25 mouse cellular contexts compared by ENCODE assay signal in genomic region chr9:72863773-72864172, GRCm38 (mm10). TPM values are rescaled to one million over a fixed set of nuclear protein-coding genes. Genes with fewer than 3 reads are reported as not detected.
A peak's percentile ranks its signal among the peaks of the same experiment; 100 is the strongest.
DNase-seq lines count a peak whose midpoint lies in the region; ATAC-seq and TF ChIP-seq lines count a peak whose summit lies in the region.
"Had no signal": no experiment of that assay in that cellular context is flagged by ENCODE, and none has a peak within 500 bp of the region (broad histone marks: within the 10 kb centered on the region; RNA-seq: fewer than 3 reads in every experiment).

No protein-coding gene starts in this region.

- 36% methylated on average over 5 of the region's 5 CpGs for WGBS in hindbrain, embryonic 11.5 days
- 43% methylated on average over 5 of the region's 5 CpGs for WGBS in hindbrain, embryonic 12.5 days
- WGBS in hindbrain, postnatal 0 days, result 46% methylated on average over 5 of the region's 5 CpGs

- no peak overlapping the region for H3K4me2 ChIP-seq in hindbrain, embryonic 11.5 days (replicated peaks; ENCODE audit: low read depth, low read length)
- no peak overlapping the region for H3K4me2 ChIP-seq in hindbrain, embryonic 12.5 days (replicated peaks)
- H3K4me2 ChIP-seq in hindbrain, postnatal 0 days (ENCODE audit: low read depth, low read length), result no peak overlapping the region
- H3K4me2 ChIP-seq: embryonic facial prominence, embryonic 13.5 days; forebrain, embryonic 13.5 days; liver, embryonic 11.5 days had no signal

- TF ChIP-seq CTCF in hindbrain, postnatal 0 days (IDR thresholded peaks at IDR 0.05; ENCODE audit: low read depth), result no peak

- no peaks in the 10 kb centered on the region for H3K9me3 ChIP-seq in hindbrain, embryonic 11.5 days (ENCODE audit: control insufficient read depth, low read length)
- H3K9me3 ChIP-seq in hindbrain, embryonic 12.5 days (replicated peaks), result no peaks in the 10 kb centered on the region
- H3K9me3 ChIP-seq in hindbrain, postnatal 0 days (ENCODE audit: low read length), result no peaks in the 10 kb centered on the region
- H3K9me3 ChIP-seq: embryonic facial prominence, embryonic 13.5 days; forebrain, embryonic 13.5 days; heart, embryonic 10.5 days had no signal

- no peak overlapping the region for H3K4me3 ChIP-seq in hindbrain, embryonic 11.5 days (ENCODE audit: low read depth, low read length)
- no peak overlapping the region for H3K4me3 ChIP-seq in hindbrain, embryonic 12.5 days
- no peak overlapping the region for H3K4me3 ChIP-seq in hindbrain, postnatal 0 days (ENCODE audit: low read length)
- H3K4me3 ChIP-seq: embryonic facial prominence, embryonic 13.5 days; erythroblast, embryonic 14.5 days; forebrain, embryonic 13.5 days; gastrocnemius, adult 2 months; heart, embryonic 10.5 days had no signal

- peak; percentile 48 for DNase-seq in hindbrain, embryonic 11.5 days (ENCODE audit: low spot score)
- peak; percentile 14 for DNase-seq in right cerebral cortex, postnatal 14 days
- no peak for DNase-seq in right cerebral cortex, postnatal 25 days
- DNase-seq in hindbrain, postnatal 0 days (ENCODE audit: low spot score), result peak; percentile 21
- DNase-seq in adrenal gland, adult (ENCODE audit: inconsistent age in 2 of 2, low spot score in 1 of 2), result no peak
- no peak for DNase-seq in kidney, postnatal 4 days
- DNase-seq: adrenal gland, postnatal 10 days; cerebellum, adult 2 months; gastrocnemius, adult 2 months; heart, postnatal 4 days; kidney, adult 2 months; liver, postnatal 0 days; lung, postnatal 14 days; midbrain, embryonic 14.5 days; right cerebral cortex, adult 18-20 months had no signal

- no peak overlapping the region for H3K9ac ChIP-seq in hindbrain, embryonic 11.5 days (ENCODE audit: low read depth, low read length)
- H3K9ac ChIP-seq in hindbrain, embryonic 12.5 days, result no peak overlapping the region
- no peak overlapping the region for H3K9ac ChIP-seq in hindbrain, postnatal 0 days (replicated peaks; ENCODE audit: low read length)
- H3K9ac ChIP-seq: embryonic facial prominence, embryonic 13.5 days; forebrain, embryonic 13.5 days; liver, postnatal 0 days had no signal

- no peaks in the 10 kb centered on the region for H3K36me3 ChIP-seq in hindbrain, embryonic 11.5 days (ENCODE audit: control insufficient read depth, insufficient read depth, low read length)
- peaks cover 5% of the 10 kb centered on the region; the same call in 1 of the 2 replicates for H3K36me3 ChIP-seq in hindbrain, embryonic 12.5 days
- no peaks in the 10 kb centered on the region for H3K36me3 ChIP-seq in hindbrain, postnatal 0 days (ENCODE audit: insufficient read depth, low read length)
- H3K36me3 ChIP-seq: embryonic facial prominence, embryonic 13.5 days had no signal

- H3K27ac ChIP-seq in hindbrain, embryonic 11.5 days (ENCODE audit: low read depth, low read length), result no peak overlapping the region
- H3K27ac ChIP-seq in hindbrain, embryonic 12.5 days, result no peak overlapping the region; the same call in 1 of the 2 replicates
- H3K27ac ChIP-seq in hindbrain, postnatal 0 days, result no peak overlapping the region
- H3K27ac ChIP-seq: embryonic facial prominence, embryonic 13.5 days; forebrain, embryonic 13.5 days; gastrocnemius, adult 2 months; heart, embryonic 10.5 days; kidney, postnatal 0 days had no signal

- H3K4me1 ChIP-seq in hindbrain, embryonic 11.5 days (replicated peaks; ENCODE audit: control insufficient read depth, insufficient read depth, low read length), result no peaks in the 10 kb centered on the region
- H3K4me1 ChIP-seq in hindbrain, embryonic 12.5 days, result peaks cover 7% of the 10 kb centered on the region
- H3K4me1 ChIP-seq in hindbrain, postnatal 0 days (ENCODE audit: insufficient read depth, low read length), result no peaks in the 10 kb centered on the region
- H3K4me1 ChIP-seq: forebrain, embryonic 13.5 days had no signal

- no peaks in the 10 kb centered on the region for H3K27me3 ChIP-seq in hindbrain, embryonic 11.5 days (ENCODE audit: control insufficient read depth, insufficient read depth, low read length)
- no peaks in the 10 kb centered on the region for H3K27me3 ChIP-seq in hindbrain, embryonic 12.5 days
- H3K27me3 ChIP-seq in hindbrain, postnatal 0 days (ENCODE audit: insufficient read depth, low read length), result no peaks in the 10 kb centered on the region
- H3K27me3 ChIP-seq: embryonic facial prominence, embryonic 13.5 days had no signal

- ATAC-seq in hindbrain, embryonic 11.5 days (ENCODE audit: low FRiP score), result no peak
- ATAC-seq in hindbrain, embryonic 12.5 days (ENCODE audit: low FRiP score), result no peak
- ATAC-seq in hindbrain, postnatal 0 days, result peak; percentile 62; the same call in 1 of the 2 replicates
- ATAC-seq: activated CD4-positive, CD25-positive, alpha-beta regulatory T cell, adult 4 months; forebrain, embryonic 13.5 days; liver, postnatal 0 days had no signal

RNA-seq across cellular contexts. Expression of gene Prtg, which starts 57.1 kb away (rescaled TPM):
- polyA plus RNA-seq in hindbrain, embryonic 11.5 days (2014; fragmentation: Nextera tagmentation; extraction: Ambion mirVana), result 4.7 and 5.4 TPM in 2 replicates
- 2.1 and 2.2 TPM in 2 replicates for polyA plus RNA-seq in hindbrain, embryonic 12.5 days (2016; fragmentation: Nextera tagmentation; extraction: Ambion mirVana)
- 1.4 and 4.4 TPM in 2 replicates for total RNA-seq in hindbrain, postnatal 0 days (2014; rRNA removed)
- polyA plus RNA-seq in hindbrain, postnatal 0 days (2015; fragmentation: Nextera tagmentation; extraction: Ambion mirVana), result 0.59 and 0.65 TPM in 2 replicates
- total RNA-seq: megakaryocyte, adult 5-6 weeks; MEL had no signal
- polyA plus RNA-seq: activated CD4-positive, CD25-positive, alpha-beta regulatory T cell, adult 4 months; erythroblast, embryonic 14.5 days had no signal

Comparison
In these comparisons a context has a peak if more than half of its experiments do, and no peak if none do; other contexts are left out.
1. DNase-seq: peak in hindbrain, embryonic 11.5 days (single experiment), right cerebral cortex, postnatal 14 days (single experiment) and hindbrain, postnatal 0 days (single experiment); none in right cerebral cortex, postnatal 25 days (single experiment), adrenal gland, adult (0 of 2) and kidney, postnatal 4 days (0 of 2).